Mouse (Mus musculus): ENCODE results near the gene Frmd8. TPM values are rescaled to one million over a fixed set of nuclear protein-coding genes. Genes with fewer than 3 reads are reported as not detected.

Frmd8 gene
- polyA plus RNA-seq, 1 experiment from 2014 or later, result 9.4 TPM

DNA sequence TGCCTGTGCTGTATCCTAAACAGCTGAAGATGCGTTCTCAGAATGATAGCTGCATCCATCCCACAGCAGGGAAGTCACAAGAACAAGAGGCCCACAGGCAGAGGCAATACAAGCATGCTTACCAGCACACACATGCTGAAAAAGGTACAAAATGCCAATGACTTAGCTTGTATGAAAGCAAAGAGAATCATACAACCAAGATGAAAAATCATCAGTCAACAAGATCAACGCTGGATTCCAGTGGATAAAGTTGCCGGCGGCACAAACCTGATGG is 36.2 kb downstream of the Frmd8 start:
- H3K9ac ChIP-seq (replicated peaks; ENCODE audit: low read depth, low read length), result no peak overlapping the region
- WGBS, result 93% methylated on average over 4 of the region's 4 CpGs
- H3K27ac ChIP-seq (ENCODE audit: low read depth, low read length), result no peak overlapping the region
- no peaks in the 10 kb centered on the region for H3K27me3 ChIP-seq (ENCODE audit: control insufficient read depth, insufficient read depth, low read length)
- H3K9me3 ChIP-seq (ENCODE audit: control insufficient read depth, low read length), result no peaks in the 10 kb centered on the region
- no peak overlapping the region for H3K4me2 ChIP-seq (ENCODE audit: low read depth, low read length)
- H3K4me3 ChIP-seq (ENCODE audit: low read depth, low read length), result no peak overlapping the region
- H3K4me1 ChIP-seq (ENCODE audit: control insufficient read depth, insufficient read depth, low read length), result peaks cover 5% of the 10 kb centered on the region; the same call in 1 of the 2 replicates
- no peak for ATAC-seq (ENCODE audit: low read depth)
- no peaks in the 10 kb centered on the region for H3K36me3 ChIP-seq (ENCODE audit: control insufficient read depth, insufficient read depth, low read length)

DNA sequence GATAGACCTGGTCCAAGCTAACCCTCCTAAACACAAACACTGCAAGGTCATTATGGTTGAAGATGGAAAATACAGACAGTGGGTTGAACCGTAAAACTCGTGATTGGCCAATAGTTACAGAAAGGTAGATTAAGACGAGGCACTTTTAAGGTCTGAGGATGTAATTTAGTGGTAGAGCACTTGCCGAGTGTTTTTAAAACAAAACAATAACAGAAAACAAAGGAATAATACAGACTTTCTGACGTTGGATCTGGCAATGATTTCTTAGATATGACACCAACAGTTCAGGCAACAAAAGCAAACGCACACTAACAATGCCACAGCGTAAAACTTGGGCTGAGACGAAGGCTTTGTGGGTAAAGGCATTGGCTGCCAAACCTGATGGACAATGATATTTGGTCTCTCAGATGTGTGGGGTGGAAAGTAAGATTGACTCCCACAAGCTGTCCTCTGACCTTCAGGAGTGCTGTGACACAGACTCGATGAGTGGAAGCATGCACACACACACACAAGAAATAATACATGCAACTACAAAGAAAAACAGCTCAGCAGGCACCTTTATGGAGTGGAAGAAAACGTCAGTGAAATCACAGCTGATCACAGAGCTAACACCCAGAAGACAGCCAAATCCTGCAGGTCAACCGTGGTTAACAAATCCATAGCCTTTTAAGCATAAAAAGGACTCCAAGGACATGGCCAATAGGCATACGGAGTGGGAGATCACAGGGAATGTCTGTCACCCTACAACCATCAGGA is 36.8 kb downstream of the Frmd8 start:
- Histone ChIP-seq H3K36me3 (ENCODE audit: control insufficient read depth, insufficient read depth, low read length) (no peaks in the 10 kb centered on the region), H3K27ac (ENCODE audit: low read depth, low read length) (no peak overlapping the region), H3K27me3 (ENCODE audit: control insufficient read depth, insufficient read depth, low read length) (no peaks in the 10 kb centered on the region), H3K4me2 (ENCODE audit: low read depth, low read length) (no peak overlapping the region), H3K4me1 (ENCODE audit: control insufficient read depth, insufficient read depth, low read length) (peaks cover 4% of the 10 kb centered on the region; the same call in 1 of the 2 replicates), H3K4me3 (ENCODE audit: low read depth, low read length) (no peak overlapping the region), H3K9ac (replicated peaks; ENCODE audit: low read depth, low read length) (no peak overlapping the region), H3K9me3 (ENCODE audit: control insufficient read depth, low read length) (no peaks in the 10 kb centered on the region)
- no peak for ATAC-seq (ENCODE audit: low read depth)
- 79% methylated on average over 12 of the region's 12 CpGs for WGBS

DNA sequence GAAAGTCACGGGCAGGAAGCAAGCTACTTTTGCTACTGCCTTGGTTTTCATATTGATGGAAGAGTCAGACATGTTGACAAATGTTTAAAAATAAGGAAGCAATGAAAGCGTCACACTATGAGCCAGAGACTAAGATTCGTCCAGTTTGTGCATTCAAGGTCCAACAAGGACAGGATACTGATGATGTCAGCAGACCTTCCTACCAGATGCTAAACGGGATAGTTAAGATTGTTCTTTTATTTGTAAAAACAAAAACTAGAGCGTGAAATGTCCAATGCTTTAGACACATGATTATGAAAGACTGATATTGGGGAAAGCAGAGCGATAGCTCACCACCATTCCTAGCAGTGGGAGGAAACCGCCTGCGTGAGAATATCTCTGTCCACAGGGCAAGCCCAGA is 37.5 kb downstream of the Frmd8 start:
- H3K9ac ChIP-seq (replicated peaks; ENCODE audit: low read depth, low read length), result no peak overlapping the region
- no peaks in the 10 kb centered on the region for H3K4me1 ChIP-seq (ENCODE audit: control insufficient read depth, insufficient read depth, low read length)
- no peaks in the 10 kb centered on the region for H3K9me3 ChIP-seq (ENCODE audit: control insufficient read depth, low read length)
- ATAC-seq (ENCODE audit: low read depth), result no peak
- H3K27me3 ChIP-seq (ENCODE audit: control insufficient read depth, insufficient read depth, low read length), result no peaks in the 10 kb centered on the region
- no peak overlapping the region for H3K4me3 ChIP-seq (ENCODE audit: low read depth, low read length)
- H3K27ac ChIP-seq (ENCODE audit: low read depth, low read length), result no peak overlapping the region
- no peaks in the 10 kb centered on the region for H3K36me3 ChIP-seq (ENCODE audit: control insufficient read depth, insufficient read depth, low read length)
- 89% methylated on average over 8 of the region's 8 CpGs for WGBS
- H3K4me2 ChIP-seq (ENCODE audit: low read depth, low read length), result no peak overlapping the region

DNA sequence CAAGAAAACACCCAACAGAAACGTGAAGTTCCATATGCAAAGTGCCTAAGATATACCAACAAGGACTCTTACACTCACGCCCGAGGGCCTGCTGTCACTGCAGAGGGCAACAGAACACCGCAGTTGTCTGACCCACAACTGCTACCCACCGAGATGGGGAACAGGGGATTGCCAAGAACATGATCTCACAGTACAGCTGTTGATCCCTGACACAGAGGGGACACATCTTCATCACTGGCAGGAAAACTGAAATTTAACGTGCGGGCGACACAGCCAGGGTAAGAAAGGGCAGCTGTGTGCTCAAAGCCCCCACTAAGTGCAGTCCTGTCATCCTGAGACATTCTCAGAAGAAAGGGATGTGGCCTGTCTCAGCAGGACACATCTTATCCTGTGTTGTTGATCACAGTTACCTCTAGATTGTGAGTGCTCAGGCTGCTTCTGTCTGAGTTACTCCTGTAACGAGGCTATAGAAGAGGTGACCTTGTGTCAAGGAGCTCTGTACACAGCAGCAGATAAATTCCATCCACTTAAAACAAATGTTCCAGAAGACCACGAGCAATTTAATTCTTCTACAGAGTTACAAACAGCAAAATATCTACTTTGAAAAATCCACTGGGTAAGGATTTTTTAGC is 38.0 kb downstream of the Frmd8 start:
- Histone ChIP-seq H3K9ac (replicated peaks; ENCODE audit: low read depth, low read length) (no peak overlapping the region), H3K9me3 (ENCODE audit: control insufficient read depth, low read length) (no peaks in the 10 kb centered on the region), H3K4me3 (ENCODE audit: low read depth, low read length) (no peak overlapping the region), H3K27ac (ENCODE audit: low read depth, low read length) (no peak overlapping the region), H3K4me2 (ENCODE audit: low read depth, low read length) (no peak overlapping the region), H3K4me1 (ENCODE audit: control insufficient read depth, insufficient read depth, low read length) (no peaks in the 10 kb centered on the region), H3K36me3 (ENCODE audit: control insufficient read depth, insufficient read depth, low read length) (no peaks in the 10 kb centered on the region), H3K27me3 (ENCODE audit: control insufficient read depth, insufficient read depth, low read length) (no peaks in the 10 kb centered on the region)
- 78% methylated on average over 10 of the region's 10 CpGs for whole genome bisulfite sequencing
- no peak for ATAC-seq (ENCODE audit: low read depth)

DNA sequence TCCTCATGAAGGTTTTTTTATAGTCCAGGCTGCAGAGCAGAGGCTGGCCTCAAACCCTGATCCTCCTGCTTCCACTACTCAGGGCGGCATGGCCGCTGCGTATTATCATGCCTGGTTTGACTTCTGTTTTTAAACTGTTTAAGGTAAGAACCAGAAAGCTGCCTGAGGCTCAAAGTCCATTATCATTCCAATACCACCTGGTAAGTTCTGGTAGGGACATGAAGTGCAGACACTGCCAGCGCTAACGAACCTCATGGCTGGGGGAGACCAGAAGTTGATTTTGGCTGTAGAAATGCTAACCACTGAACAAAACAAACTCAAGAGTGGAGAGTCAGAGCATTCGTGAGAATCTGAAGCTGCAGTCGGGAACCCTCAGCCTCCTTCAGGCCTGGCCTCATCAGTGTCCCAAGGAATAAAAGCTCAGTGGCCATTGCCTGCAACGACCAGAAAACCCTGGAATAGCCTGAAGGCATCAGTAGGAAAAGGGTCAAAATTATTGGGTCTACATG is 39.1 kb downstream of the Frmd8 start:
- Histone ChIP-seq H3K27ac (ENCODE audit: low read depth, low read length) (no peak overlapping the region), H3K9ac (replicated peaks; ENCODE audit: low read depth, low read length) (no peak overlapping the region), H3K9me3 (ENCODE audit: control insufficient read depth, low read length) (no peaks in the 10 kb centered on the region), H3K4me1 (ENCODE audit: control insufficient read depth, insufficient read depth, low read length) (no peaks in the 10 kb centered on the region), H3K27me3 (ENCODE audit: control insufficient read depth, insufficient read depth, low read length) (no peaks in the 10 kb centered on the region), H3K4me2 (ENCODE audit: low read depth, low read length) (no peak overlapping the region), H3K4me3 (ENCODE audit: low read depth, low read length) (no peak overlapping the region), H3K36me3 (ENCODE audit: control insufficient read depth, insufficient read depth, low read length) (no peaks in the 10 kb centered on the region)
- WGBS, result 86% methylated on average over 8 of the region's 8 CpGs
- no peak for ATAC-seq (ENCODE audit: low read depth)

DNA sequence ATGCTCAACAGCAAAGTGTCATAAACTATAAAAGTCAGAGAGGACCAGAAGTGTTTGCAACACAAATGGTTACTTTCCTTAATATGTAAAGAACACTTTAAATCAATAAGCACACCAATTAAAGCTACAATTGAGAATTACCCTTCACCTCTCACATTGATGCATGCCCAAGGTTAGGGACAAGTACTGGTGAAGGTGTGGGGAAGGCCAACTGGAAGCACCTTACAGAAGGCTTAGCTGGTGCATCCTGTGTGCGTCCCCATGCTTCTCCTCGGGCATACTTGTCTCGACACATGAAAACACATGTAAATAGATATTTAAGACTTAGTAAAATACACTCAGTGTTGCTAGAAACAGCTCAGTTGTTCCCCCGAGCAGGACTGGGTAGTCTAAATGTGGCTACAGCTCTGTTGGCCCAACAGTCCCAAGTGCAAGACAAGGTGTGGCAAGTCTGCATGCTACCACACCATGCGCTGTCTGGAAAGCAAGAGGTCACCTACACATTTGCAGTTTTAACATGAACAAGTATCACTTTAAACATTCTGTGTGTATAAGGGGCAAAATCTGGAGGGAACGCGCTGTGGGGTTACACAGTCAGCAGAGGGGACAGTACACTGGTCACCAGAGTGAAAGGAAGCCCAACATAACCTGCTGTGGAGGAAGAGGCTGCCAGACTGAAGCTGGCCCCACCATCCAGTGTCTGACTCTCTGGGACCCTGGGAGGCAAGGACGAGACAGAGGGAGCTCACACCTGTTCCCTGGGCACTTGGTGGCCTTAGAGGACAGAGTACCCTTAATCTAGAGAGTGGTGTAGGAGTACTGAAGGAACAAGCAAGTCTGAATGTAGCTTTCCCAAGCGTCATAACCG is 39.8 kb downstream of the Frmd8 start:
- Histone ChIP-seq H3K9me3 (ENCODE audit: control insufficient read depth, low read length) (no peaks in the 10 kb centered on the region), H3K4me2 (ENCODE audit: low read depth, low read length) (no peak overlapping the region), H3K9ac (replicated peaks; ENCODE audit: low read depth, low read length) (no peak overlapping the region), H3K27ac (ENCODE audit: low read depth, low read length) (no peak overlapping the region), H3K36me3 (ENCODE audit: control insufficient read depth, insufficient read depth, low read length) (no peaks in the 10 kb centered on the region), H3K4me3 (ENCODE audit: low read depth, low read length) (no peak overlapping the region), H3K4me1 (ENCODE audit: control insufficient read depth, insufficient read depth, low read length) (no peaks in the 10 kb centered on the region), H3K27me3 (ENCODE audit: control insufficient read depth, insufficient read depth, low read length) (no peaks in the 10 kb centered on the region)
- ATAC-seq (ENCODE audit: low read depth), result no peak
- WGBS, result 91% methylated on average over 10 of the region's 10 CpGs

DNA sequence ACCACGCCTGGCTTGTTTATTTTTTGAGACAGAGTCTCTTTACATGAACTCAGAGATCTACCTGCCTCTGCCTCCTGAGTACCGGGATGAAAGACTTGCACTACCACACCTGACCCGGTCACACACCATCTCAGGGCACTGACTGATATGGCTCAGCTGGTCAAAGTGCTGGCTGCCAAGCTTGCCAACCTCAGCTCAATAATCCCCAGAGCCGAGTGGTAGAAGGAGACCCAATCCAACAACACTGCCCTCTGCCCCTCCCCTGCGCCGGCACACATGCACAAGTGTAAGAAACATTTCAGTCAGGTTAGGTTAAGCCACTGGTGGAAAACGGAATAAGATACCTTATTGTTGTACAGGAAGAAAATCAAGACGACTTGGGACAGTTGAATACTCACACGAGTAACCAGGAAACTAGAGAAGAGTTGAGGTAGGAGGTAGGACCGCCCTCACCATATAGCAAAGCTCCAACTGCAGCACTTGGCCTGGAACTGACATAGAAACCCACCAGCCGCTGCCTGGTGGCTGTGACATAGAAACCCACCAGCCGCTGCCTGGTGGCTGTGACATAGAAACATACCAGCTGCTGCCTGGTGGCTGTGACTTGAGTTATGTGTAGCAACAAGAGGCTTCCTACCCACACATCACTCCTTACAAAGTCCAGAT is 40.7 kb downstream of the Frmd8 start:
- ATAC-seq (ENCODE audit: low read depth), result no peak
- Histone ChIP-seq H3K9ac (replicated peaks; ENCODE audit: low read depth, low read length) (no peak overlapping the region), H3K4me1 (ENCODE audit: control insufficient read depth, insufficient read depth, low read length) (no peaks in the 10 kb centered on the region), H3K27me3 (ENCODE audit: control insufficient read depth, insufficient read depth, low read length) (no peaks in the 10 kb centered on the region), H3K27ac (ENCODE audit: low read depth, low read length) (no peak overlapping the region), H3K9me3 (ENCODE audit: control insufficient read depth, low read length) (no peaks in the 10 kb centered on the region), H3K4me2 (ENCODE audit: low read depth, low read length) (no peak overlapping the region), H3K4me3 (ENCODE audit: low read depth, low read length) (no peak overlapping the region), H3K36me3 (ENCODE audit: control insufficient read depth, insufficient read depth, low read length) (no peaks in the 10 kb centered on the region)
- WGBS, result 92% methylated on average over 12 of the region's 12 CpGs

DNA sequence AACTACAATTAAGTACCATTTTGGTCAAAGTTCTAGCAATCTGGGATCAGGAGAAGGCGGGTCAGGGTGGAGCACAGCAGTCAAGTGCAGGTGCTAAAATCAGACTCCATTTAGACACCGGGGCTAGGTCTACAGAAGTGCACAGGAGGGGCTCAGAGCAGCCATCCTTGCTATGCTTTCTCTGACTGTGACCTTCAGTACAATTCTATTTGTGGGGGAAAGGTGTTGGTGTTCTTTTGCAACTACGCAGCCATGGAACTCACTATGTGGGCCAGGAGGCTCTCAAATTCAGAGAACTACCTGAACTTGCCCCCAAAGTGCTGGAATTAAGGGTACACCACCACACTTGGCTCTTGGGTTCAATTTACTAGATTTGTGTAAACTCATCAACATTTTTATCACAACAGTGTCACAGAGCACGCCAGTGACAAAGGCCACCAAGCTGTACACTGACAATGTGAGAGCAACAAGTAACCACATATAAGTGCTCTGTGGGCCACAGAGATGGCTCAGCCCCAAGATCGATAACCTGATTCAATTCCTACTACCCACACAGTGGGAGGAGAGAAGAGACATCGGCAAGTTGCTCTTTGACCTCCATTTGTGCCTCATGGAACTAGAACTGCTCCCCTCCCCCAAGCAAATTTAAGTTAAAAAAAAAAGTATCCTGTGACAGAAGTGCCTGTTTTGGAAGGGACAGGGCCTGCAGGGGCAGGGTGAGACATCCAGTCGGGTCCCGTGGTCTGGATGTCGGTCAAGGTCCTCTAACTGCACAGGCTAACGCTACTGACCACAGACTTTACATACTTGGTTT is 41.6 kb downstream of the Frmd8 start:
- 92% methylated on average over 10 of the region's 10 CpGs for WGBS
- H3K27ac ChIP-seq (ENCODE audit: low read depth, low read length), result no peak overlapping the region
- ATAC-seq (ENCODE audit: low read depth), result no peak
- H3K4me1 ChIP-seq (ENCODE audit: control insufficient read depth, insufficient read depth, low read length), result no peaks in the 10 kb centered on the region
- H3K9me3 ChIP-seq (ENCODE audit: control insufficient read depth, low read length), result no peaks in the 10 kb centered on the region
- H3K27me3 ChIP-seq (ENCODE audit: control insufficient read depth, insufficient read depth, low read length), result no peaks in the 10 kb centered on the region
- no peak overlapping the region for H3K4me3 ChIP-seq (ENCODE audit: low read depth, low read length)
- H3K36me3 ChIP-seq (ENCODE audit: control insufficient read depth, insufficient read depth, low read length), result no peaks in the 10 kb centered on the region
- H3K9ac ChIP-seq (replicated peaks; ENCODE audit: low read depth, low read length), result no peak overlapping the region
- no peak overlapping the region for H3K4me2 ChIP-seq (ENCODE audit: low read depth, low read length)

Measured in neural tube, embryonic 14.5 days (tissue).